Mouse (Mus musculus) lung, postnatal 36 days (tissue): Measurements from ENCODE around the gene Hspa4.
"Not testable (repeated sequence)": the region's sequence is repeated elsewhere in the genome, so short reads cannot be mapped to it uniquely, and the experiment has no call there.

ENCODE experiments used
- DNase-seq: peaks from one replicate; pipeline ENCODE4 v3.0.0; 2022; ENCODE audit warnings: mixed read lengths

Hspa4 gene

GRCm38 (mm10) chr11:53300330-53301166 lies at the start of gene Hspa4:
Gene Hspa4, minus strand, starts transcription at chr11:53300457.
- DNase-seq, result peak; percentile 99

GRCm38 (mm10) chr11:53345738-53346137 lies 45.5 kb upstream of the Hspa4 start:
- no peak for DNase-seq

- no peak for DNase-seq
These were observed 45.1 kb upstream of the Hspa4 start for GRCm38 (mm10) chr11:53345328-53345727.

- no peak for DNase-seq
These were observed 42.5 kb upstream of the Hspa4 start for GRCm38 (mm10) chr11:53342711-53343110.

GRCm38 (mm10) chr11:53341019-53341418 lies 40.8 kb upstream of the Hspa4 start:
- DNase-seq, result not testable (repeated sequence)

GRCm38 (mm10) chr11:53337684-53338083 lies 37.4 kb upstream of the Hspa4 start:
- DNase-seq, result no peak

GRCm38 (mm10) chr11:53336924-53337323 lies 36.7 kb upstream of the Hspa4 start:
- DNase-seq, result no peak

DNA sequence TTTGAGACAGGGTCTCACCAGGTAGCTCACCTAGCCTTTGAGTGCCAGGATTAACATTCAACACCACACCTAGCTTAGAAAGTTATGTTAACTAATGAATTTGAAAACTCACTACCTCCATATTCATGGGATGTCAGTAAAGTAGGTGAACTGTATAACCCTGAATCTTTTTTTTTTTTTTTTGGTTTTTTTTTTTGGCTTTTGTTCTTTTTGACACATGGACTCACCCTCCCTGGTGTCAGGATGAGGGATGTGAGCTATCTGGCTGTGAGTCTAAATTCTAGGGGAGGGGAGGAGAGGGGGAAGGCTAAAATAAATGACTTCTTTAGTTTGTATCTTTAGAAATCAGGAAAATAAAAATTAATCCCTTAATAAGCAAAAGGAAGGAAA lies 35.9 kb upstream of the Hspa4 start:
- no peak for DNase-seq

GRCm38 (mm10) chr11:53335505-53336181 lies 35.4 kb upstream of the Hspa4 start:
- no peak for DNase-seq

GRCm38 (mm10) chr11:53332076-53332680 lies 31.9 kb upstream of the Hspa4 start:
- DNase-seq, result no peak

- DNase-seq, result no peak
These were observed 30.9 kb upstream of the Hspa4 start for GRCm38 (mm10) chr11:53331121-53331520.

GRCm38 (mm10) chr11:53330325-53330724 lies 30.1 kb upstream of the Hspa4 start:
- DNase-seq, result no peak

DNA sequence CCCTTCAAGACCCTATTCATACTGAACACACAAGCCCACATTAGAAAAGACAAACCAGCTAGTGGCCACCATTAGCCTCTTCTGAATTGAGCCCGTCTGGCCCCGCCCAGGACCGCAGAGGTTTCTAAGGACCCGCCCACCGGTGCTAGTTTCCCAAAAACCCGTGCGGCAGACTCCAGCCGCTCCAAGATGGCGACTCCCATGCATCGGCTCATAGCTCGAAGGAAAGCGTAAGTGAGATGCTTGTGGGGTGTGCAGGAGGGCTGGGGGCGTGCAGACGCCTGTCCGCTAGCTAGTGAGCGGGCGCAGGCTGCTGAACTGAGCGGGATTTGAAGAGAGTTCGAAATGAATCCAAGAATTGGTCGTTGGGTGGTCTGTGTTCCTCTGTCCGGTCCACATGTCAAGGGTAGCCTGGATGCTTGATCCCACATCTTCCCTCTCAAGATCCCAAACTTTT lies 24.3 kb upstream of the Hspa4 start, which contains the start of gene Zcchc10:
Gene Zcchc10 (plus strand): TSS at position 168 of the 457 bp plus-strand sequence.
- peak; percentile 96 for DNase-seq

GRCm38 (mm10) chr11:53319867-53320266 lies 19.6 kb upstream of the Hspa4 start:
- DNase-seq, result not testable (repeated sequence)

GRCm38 (mm10) chr11:53318568-53318967 lies 18.3 kb upstream of the Hspa4 start:
- DNase-seq, result not testable (repeated sequence)

DNA sequence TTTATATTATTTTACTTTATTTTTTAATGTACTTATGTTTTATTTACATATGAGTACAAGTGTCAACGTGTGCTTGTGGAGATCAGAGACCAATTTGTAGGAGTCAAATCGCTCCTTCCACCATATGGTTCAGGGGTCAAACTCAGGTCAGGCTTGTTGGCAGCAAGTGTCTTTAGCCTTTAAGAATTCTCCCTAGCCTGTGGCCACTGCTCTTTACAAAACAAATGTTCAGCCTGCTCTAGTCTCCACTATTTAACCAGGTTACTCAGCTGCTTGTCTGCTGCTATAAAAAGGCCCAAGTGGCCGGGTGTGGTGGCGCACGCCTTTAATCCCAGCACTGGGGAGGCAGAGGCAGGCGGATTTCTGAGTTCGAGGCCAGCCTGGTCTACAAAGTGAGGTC lies 17.8 kb upstream of the Hspa4 start:
- no peak for DNase-seq

- DNase-seq, result peak; percentile 43
These were observed 16.7 kb upstream of the Hspa4 start for GRCm38 (mm10) chr11:53316996-53317395.

DNA sequence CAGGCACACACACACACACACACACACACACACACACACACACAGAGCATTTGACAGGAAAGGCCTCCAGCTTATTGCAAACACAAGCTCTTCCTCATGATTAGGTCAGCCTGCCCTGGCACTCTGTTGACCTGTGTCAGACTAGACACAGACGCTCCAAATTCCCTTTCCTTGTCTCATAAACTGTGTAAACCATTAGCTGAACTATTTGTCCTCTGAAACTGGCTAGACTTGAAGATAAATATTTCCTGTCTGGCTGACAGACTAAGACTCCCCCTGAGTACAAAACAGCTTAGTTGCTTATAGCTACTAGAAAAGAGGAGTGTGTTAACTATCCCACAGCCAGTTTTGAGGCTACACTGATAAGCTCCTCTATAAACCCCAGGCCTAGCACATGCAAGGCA lies 14.5 kb upstream of the Hspa4 start:
- peak; percentile 85 for DNase-seq

- DNase-seq, result not testable (repeated sequence)
These were observed 12.6 kb upstream of the Hspa4 start for GRCm38 (mm10) chr11:53312823-53313222.

- DNase-seq, result no peak
These were observed 11.1 kb upstream of the Hspa4 start for GRCm38 (mm10) chr11:53311385-53311784.

- DNase-seq, result peak; percentile 86
These were observed 8.6 kb upstream of the Hspa4 start for GRCm38 (mm10) chr11:53308884-53309310.

DNA sequence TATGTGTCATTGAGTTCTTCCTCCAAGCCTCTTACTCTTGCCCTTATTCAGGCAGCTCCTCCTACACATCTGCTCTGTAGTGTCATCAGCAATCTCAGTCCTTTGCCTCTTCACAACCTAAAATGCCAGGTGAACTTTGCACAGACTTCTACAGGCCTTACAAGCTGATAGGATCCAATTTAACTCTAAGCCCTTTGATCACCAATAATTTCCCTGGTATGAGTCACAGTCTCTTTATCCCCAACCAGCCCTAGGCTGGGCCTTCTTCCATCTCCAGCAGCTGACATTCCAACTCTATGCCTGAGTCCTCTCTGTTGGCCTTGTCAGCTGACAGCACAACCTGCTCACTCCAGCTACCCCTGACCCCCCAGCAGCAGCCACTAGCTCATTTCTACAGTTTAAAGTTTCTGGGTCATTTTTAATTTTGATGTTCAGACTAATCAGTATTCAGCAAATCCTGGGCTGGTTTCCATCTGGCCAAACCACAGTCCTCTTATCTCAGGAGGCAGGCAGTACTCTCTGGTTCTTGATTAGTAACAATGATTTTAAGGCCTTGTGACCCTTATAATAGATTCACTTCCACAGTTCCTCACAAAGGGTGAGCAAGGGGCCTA lies 8.1 kb upstream of the Hspa4 start:
- DNase-seq, result peak; percentile 44

- DNase-seq, result peak; percentile 85
These were observed 7.4 kb upstream of the Hspa4 start for GRCm38 (mm10) chr11:53307558-53308065.
